Mouse (Mus musculus): ENCODE measurements around the gene Olfr569.

Gene Olfr569

DNA sequence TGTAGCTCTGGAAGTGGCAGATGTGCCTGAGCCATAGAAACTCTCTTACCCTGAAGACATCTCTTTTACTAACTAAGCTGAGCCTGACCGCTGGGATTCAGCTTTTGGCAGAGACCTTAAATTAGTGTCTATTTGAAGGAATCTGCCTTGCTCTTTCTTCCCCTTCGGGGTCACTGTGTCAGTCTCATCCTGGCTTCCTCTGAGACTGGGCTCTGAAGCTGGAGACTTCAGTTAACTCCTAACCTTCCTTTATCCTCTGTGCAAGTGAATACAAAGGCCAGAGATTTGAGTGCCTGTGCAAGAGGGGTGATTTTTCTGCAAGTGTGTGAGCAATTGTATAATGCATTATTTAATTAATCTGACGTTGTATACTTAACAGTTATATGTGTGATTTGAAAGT lies at the start of gene Olfr569:
TSS of gene Olfr569 (minus strand) at position 101 of the 400 bp plus-strand sequence.
- no peak for DNase-seq (ENCODE audit: low read depth, low spot score)

GRCm38 (mm10) chr7:102927105-102927504 lies 36.4 kb upstream of the Olfr569 start:
- DNase-seq (ENCODE audit: low read depth, low spot score) = no peak

GRCm38 (mm10) chr7:102924109-102924508 lies 33.4 kb upstream of the Olfr569 start, which contains the start of gene Olfr572:
TSS of gene Olfr572 (plus strand) at chr7:102924409.
- no peak for DNase-seq (ENCODE audit: low read depth, low spot score)

DNA sequence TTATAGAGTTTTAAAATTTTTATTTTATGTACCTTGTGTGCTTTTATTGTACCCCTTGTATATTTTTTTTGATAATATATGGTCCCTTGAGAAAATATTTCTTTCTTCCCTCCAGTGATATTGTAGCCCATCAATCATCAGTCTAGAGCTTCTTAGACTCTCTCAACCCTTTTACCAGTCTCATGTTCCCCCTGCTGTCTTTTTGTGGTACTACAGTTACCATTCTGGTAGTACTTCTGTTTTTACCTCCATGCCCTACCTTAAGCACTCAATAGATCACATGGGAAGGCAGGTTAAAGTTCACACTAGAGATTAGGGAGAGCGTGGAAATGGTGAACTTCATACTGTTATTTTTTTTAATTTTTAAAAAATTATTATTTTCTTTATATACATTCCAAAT lies 28.9 kb upstream of the Olfr569 start:
- DNase-seq (ENCODE audit: low read depth, low spot score) = peak; percentile 59

DNA sequence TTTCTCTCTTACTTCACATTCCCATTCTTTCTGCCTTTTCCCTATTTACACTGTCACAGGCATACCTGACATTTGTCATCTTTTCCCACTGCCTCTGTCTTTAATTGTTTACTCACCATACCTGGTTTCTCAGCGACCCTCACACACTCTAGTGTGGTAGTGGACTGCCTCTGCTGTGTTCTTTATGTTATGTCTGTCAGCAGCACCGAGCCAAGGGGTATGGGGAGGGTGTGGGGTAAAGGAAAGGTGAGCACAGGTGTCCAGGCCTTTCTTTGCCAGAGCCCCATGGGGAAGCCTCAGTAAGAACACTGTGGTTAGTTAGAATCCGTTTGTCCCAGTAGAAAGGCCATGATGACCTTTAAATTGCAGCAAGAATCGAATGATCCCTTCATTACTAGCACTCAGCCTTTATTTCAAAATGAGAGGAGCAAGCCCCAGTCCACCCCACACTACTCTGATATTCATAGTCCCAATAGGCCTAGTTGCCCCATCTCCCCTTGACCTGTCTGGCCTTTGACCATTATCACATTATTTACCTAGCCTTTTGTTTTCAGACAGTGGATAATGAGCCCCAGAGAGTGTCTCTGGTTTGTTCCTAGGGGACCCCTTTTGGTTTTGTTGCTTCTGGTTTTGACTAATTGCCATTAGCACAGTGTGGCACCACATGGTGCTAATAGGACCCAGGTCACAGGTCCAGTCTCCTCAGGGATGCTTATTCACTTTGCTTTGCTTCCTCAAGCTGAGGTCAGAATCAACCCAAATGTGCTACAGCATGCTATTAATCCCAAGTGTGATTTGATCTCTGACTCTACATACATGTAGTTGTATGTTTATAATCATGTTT lies 26.6 kb upstream of the Olfr569 start, which contains the start of gene Olfr571:
TSS of gene Olfr571 (minus strand) at position 505 of the 844 bp plus-strand sequence.
- no peak for DNase-seq (ENCODE audit: low read depth, low spot score)

DNA sequence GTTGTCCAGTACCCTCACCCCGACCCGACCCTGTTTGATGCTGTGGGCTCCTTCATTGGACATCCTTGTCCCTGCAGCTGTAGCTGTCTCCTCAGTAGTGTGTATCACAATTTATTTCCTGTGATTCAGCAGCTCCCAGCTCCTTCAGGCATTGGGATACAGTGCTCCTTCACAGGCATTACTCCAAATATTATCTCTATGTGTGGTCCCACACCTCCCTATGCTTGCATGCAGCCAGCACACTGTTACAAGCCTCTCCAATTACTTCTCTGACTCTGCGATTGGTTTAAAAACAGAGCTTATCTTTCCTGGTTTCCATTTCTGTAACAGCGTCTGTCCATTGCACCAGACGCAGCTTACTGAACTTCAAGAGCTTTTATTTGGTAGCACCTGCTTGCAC lies 25.7 kb upstream of the Olfr569 start:
- no peak for DNase-seq (ENCODE audit: low read depth, low spot score)

DNA sequence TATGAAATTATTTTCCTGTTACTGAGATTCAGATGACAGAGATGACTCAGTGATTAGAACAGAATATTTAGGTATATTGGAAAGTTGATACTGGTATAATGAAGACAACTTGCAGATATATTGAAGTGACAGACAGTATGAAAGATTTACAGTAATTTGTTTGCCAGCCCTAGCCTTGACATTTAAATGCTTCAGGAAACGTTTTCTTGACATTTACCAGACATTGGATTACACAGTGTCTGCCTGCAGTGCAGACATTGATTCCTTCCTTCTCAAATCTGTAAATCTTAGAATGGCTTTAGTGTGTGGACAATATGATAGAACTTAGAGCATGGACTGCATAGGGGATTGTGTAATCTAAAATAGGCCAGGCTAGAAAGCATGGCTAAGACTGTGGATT lies 24.6 kb upstream of the Olfr569 start:
- no peak for DNase-seq (ENCODE audit: low read depth, low spot score)

- no peak for DNase-seq (ENCODE audit: low read depth, low spot score)
These were observed 13.9 kb downstream of the Olfr569 start, which contains the start of gene Olfr568 for GRCm38 (mm10) chr7:102876822-102877221. TSS of gene Olfr568 (plus strand) at chr7:102877122.

- no peak for DNase-seq (ENCODE audit: low read depth, low spot score)
These were observed 32.0 kb downstream of the Olfr569 start, which contains the start of gene Olfr566 for GRCm38 (mm10) chr7:102858665-102859064. TSS of gene Olfr566 (minus strand) at chr7:102858765.

- no peak for DNase-seq (ENCODE audit: low read depth, low spot score)
These were observed 34.9 kb downstream of the Olfr569 start for GRCm38 (mm10) chr7:102855807-102856206.
